Mouse (Mus musculus): ENCODE results near the gene Iqcd. TPM values are rescaled to one million over a fixed set of nuclear protein-coding genes. Genes with fewer than 3 reads are reported as not detected.

Iqcd gene
- polyA plus RNA-seq, 1 experiment from 2014 or later, result 0.64 TPM

- no peak overlapping the region for H3K27ac ChIP-seq
- H3K4me2 ChIP-seq, result no peak overlapping the region
- no peaks in the 10 kb centered on the region for H3K36me3 ChIP-seq
- no peaks in the 10 kb centered on the region for H3K27me3 ChIP-seq
- WGBS, result 73% methylated on average over 16 of the region's 16 CpGs
- no peak overlapping the region for H3K4me3 ChIP-seq
- H3K4me1 ChIP-seq, result peaks cover 24% of the 10 kb centered on the region
- H3K9me3 ChIP-seq, result no peaks in the 10 kb centered on the region
- H3K9ac ChIP-seq, result no peak overlapping the region
- no peak for ATAC-seq (ENCODE audit: borderline replicate concordance, extremely low read depth, low FRiP score, low TSS enrichment)
Observed at GRCm38 (mm10) chr5:120609246-120609775, 20.5 kb downstream of the Iqcd start.

- no peak for ATAC-seq (ENCODE audit: borderline replicate concordance, extremely low read depth, low FRiP score, low TSS enrichment)
- no peak overlapping the region for H3K4me3 ChIP-seq
- WGBS, result 82% methylated on average over 5 of the region's 5 CpGs
- H3K27ac ChIP-seq, result no peak overlapping the region
- no peaks in the 10 kb centered on the region for H3K27me3 ChIP-seq
- H3K4me1 ChIP-seq, result peaks cover 24% of the 10 kb centered on the region
- peak overlapping the region; percentile 80; the same call in 1 of the 2 replicates for H3K4me2 ChIP-seq
- H3K36me3 ChIP-seq, result peaks cover 5% of the 10 kb centered on the region
- H3K9me3 ChIP-seq, result no peaks in the 10 kb centered on the region
- H3K9ac ChIP-seq, result peak overlapping the region; percentile 42; the same call in 1 of the 2 replicates
Observed at GRCm38 (mm10) chr5:120610906-120611305, 22.1 kb downstream of the Iqcd start.

- H3K4me1 ChIP-seq, result peaks cover 24% of the 10 kb centered on the region
- peak overlapping the region; percentile 42 for H3K9ac ChIP-seq
- no peaks in the 10 kb centered on the region for H3K9me3 ChIP-seq
- H3K36me3 ChIP-seq, result peaks cover 5% of the 10 kb centered on the region
- no peaks in the 10 kb centered on the region for H3K27me3 ChIP-seq
- H3K27ac ChIP-seq, result no peak overlapping the region
- no peak for ATAC-seq (ENCODE audit: borderline replicate concordance, extremely low read depth, low FRiP score, low TSS enrichment)
- 42% methylated on average over 8 of the region's 8 CpGs for WGBS
- H3K4me2 ChIP-seq, result peak overlapping the region; percentile 80
- H3K4me3 ChIP-seq, result peak overlapping the region; percentile 79
Observed at GRCm38 (mm10) chr5:120611416-120611815, 22.6 kb downstream of the Iqcd start.

- peak within 1 kb of the TSS; percentile 86 for H3K27ac ChIP-seq
- under 1% methylated on average over 22 of the region's 22 CpGs for WGBS
- peaks cover 24% of the 10 kb centered on the region for H3K4me1 ChIP-seq
- H3K4me3 ChIP-seq, result peak within 1 kb of the TSS; percentile 79
- peak; percentile 86 for ATAC-seq (ENCODE audit: borderline replicate concordance, extremely low read depth, low FRiP score, low TSS enrichment)
- peaks cover 14% of the 10 kb centered on the region for H3K36me3 ChIP-seq
- no peaks in the 10 kb centered on the region for H3K9me3 ChIP-seq
- H3K9ac ChIP-seq, result peak within 1 kb of the TSS; percentile 68
- H3K4me2 ChIP-seq, result peak within 1 kb of the TSS; percentile 83
- no peaks in the 10 kb centered on the region for H3K27me3 ChIP-seq
Observed at GRCm38 (mm10) chr5:120612442-120612821, 23.6 kb downstream of the Iqcd start, which contains the start of the genes Rita1 and Ddx54. Rita1 (minus strand) TSS chr5:120612589. Ddx54 (plus strand) TSS chr5:120612739.

GRCm38 (mm10) chr5:120612822-120613604, 24.2 kb downstream of the Iqcd start:
- peak overlapping the region; percentile 83 for H3K4me2 ChIP-seq
- no peaks in the 10 kb centered on the region for H3K27me3 ChIP-seq
- H3K27ac ChIP-seq, result peak overlapping the region; percentile 86
- under 1% methylated on average over 69 of the region's 69 CpGs for WGBS
- no peaks in the 10 kb centered on the region for H3K9me3 ChIP-seq
- H3K9ac ChIP-seq, result peak overlapping the region; percentile 68
- H3K4me1 ChIP-seq, result peaks cover 24% of the 10 kb centered on the region
- H3K4me3 ChIP-seq, result peak overlapping the region; percentile 79
- ATAC-seq (ENCODE audit: borderline replicate concordance, extremely low read depth, low FRiP score, low TSS enrichment), result peak; percentile 95
- peaks cover 19% of the 10 kb centered on the region for H3K36me3 ChIP-seq

GRCm38 (mm10) chr5:120615903-120616302, 27.1 kb downstream of the Iqcd start:
- no peak for ATAC-seq (ENCODE audit: borderline replicate concordance, extremely low read depth, low FRiP score, low TSS enrichment)
- WGBS, result 97% methylated on average over 4 of the region's 4 CpGs
- Histone ChIP-seq H3K4me1 (peaks cover 22% of the 10 kb centered on the region), H3K27me3 (no peaks in the 10 kb centered on the region), H3K9me3 (no peaks in the 10 kb centered on the region), H3K4me2 (no peak overlapping the region), H3K4me3 (no peak overlapping the region), H3K27ac (no peak overlapping the region), H3K9ac (no peak overlapping the region), H3K36me3 (peaks cover 44% of the 10 kb centered on the region)

GRCm38 (mm10) chr5:120618778-120619177, 30.0 kb downstream of the Iqcd start:
- no peak overlapping the region for H3K4me3 ChIP-seq
- no peaks in the 10 kb centered on the region for H3K9me3 ChIP-seq
- no peak overlapping the region for H3K27ac ChIP-seq
- no peak overlapping the region for H3K4me2 ChIP-seq
- no peak overlapping the region for H3K9ac ChIP-seq
- peaks cover 71% of the 10 kb centered on the region for H3K36me3 ChIP-seq
- no peak for ATAC-seq (ENCODE audit: borderline replicate concordance, extremely low read depth, low FRiP score, low TSS enrichment)
- no peaks in the 10 kb centered on the region for H3K27me3 ChIP-seq
- H3K4me1 ChIP-seq, result peaks cover 11% of the 10 kb centered on the region
- 83% methylated on average over 12 of the region's 12 CpGs for WGBS

- 15% methylated on average over 5 of the region's 5 CpGs for WGBS
Observed at GRCm38 (mm10) chr5:120619201-120619600, 30.4 kb downstream of the Iqcd start.

GRCm38 (mm10) chr5:120620375-120621077, 31.7 kb downstream of the Iqcd start:
- no peak for ATAC-seq (ENCODE audit: borderline replicate concordance, extremely low read depth, low FRiP score, low TSS enrichment)
- H3K36me3 ChIP-seq, result peaks cover 86% of the 10 kb centered on the region
- no peaks in the 10 kb centered on the region for H3K27me3 ChIP-seq
- 69% methylated on average over 18 of the region's 18 CpGs for WGBS
- H3K9ac ChIP-seq, result no peak overlapping the region
- H3K27ac ChIP-seq, result no peak overlapping the region
- H3K4me1 ChIP-seq, result no peaks in the 10 kb centered on the region
- H3K4me2 ChIP-seq, result no peak overlapping the region
- no peaks in the 10 kb centered on the region for H3K9me3 ChIP-seq
- H3K4me3 ChIP-seq, result no peak overlapping the region

More at GRCm38 (mm10) chr5:120619201-120619600, 30.4 kb downstream of the Iqcd start:
- Histone ChIP-seq H3K27ac (no peak overlapping the region), H3K4me2 (no peak overlapping the region), H3K9me3 (no peaks in the 10 kb centered on the region), H3K36me3 (peaks cover 75% of the 10 kb centered on the region), H3K9ac (no peak overlapping the region), H3K4me1 (peaks cover 6% of the 10 kb centered on the region; the same call in 1 of the 2 replicates), H3K27me3 (no peaks in the 10 kb centered on the region), H3K4me3 (no peak overlapping the region)
- ATAC-seq (ENCODE audit: borderline replicate concordance, extremely low read depth, low FRiP score, low TSS enrichment), result no peak

- H3K9ac ChIP-seq, result no peak overlapping the region
- H3K9me3 ChIP-seq, result no peaks in the 10 kb centered on the region
- H3K4me3 ChIP-seq, result no peak overlapping the region
- no peak for ATAC-seq (ENCODE audit: borderline replicate concordance, extremely low read depth, low FRiP score, low TSS enrichment)
- 87% methylated on average over 23 of the region's 23 CpGs for WGBS
- H3K4me1 ChIP-seq, result no peaks in the 10 kb centered on the region
- no peak overlapping the region for H3K27ac ChIP-seq
- no peak overlapping the region for H3K4me2 ChIP-seq
- H3K27me3 ChIP-seq, result no peaks in the 10 kb centered on the region
- peaks cover 89% of the 10 kb centered on the region for H3K36me3 ChIP-seq
Observed at GRCm38 (mm10) chr5:120621078-120621765, 32.4 kb downstream of the Iqcd start.

GRCm38 (mm10) chr5:120621846-120622197, 33.0 kb downstream of the Iqcd start:
- Histone ChIP-seq H3K4me3 (no peak overlapping the region), H3K4me2 (no peak overlapping the region), H3K27me3 (no peaks in the 10 kb centered on the region), H3K27ac (no peak overlapping the region), H3K9ac (no peak overlapping the region), H3K36me3 (peaks cover 91% of the 10 kb centered on the region), H3K4me1 (no peaks in the 10 kb centered on the region), H3K9me3 (no peaks in the 10 kb centered on the region)
- ATAC-seq (ENCODE audit: borderline replicate concordance, extremely low read depth, low FRiP score, low TSS enrichment), result no peak
- 85% methylated on average over 10 of the region's 10 CpGs for WGBS
